Mouse (Mus musculus) gonadal fat pad, adult 2 months (tissue): Measurements from ENCODE around the gene Pigg. TPM values are rescaled to one million over a fixed set of nuclear protein-coding genes. Genes with fewer than 3 reads are reported as not detected.
"Not testable (repeated sequence)": the region's sequence is repeated elsewhere in the genome, so short reads cannot be mapped to it uniquely, and the experiment has no call there.

Experiments
- DNase-seq: peaks from one replicate; pipeline ENCODE4 v3.0.0-alpha.2; 2012; ENCODE audit warnings: low read depth
- polyA plus RNA-seq: library from polyadenylated mRNA; depleted of rRNA; stranded (reverse); fragments of >200 nt; gene quantifications from 2 replicates; pipeline ENCODE4 v1.2.3, GENCODE M21; 2012; rRNA removed

Pigg gene
- 14.1 and 14.7 TPM in 2 replicates for polyA plus RNA-seq

GRCm38 (mm10) chr5:108312224-108313064 lies at the start of gene Pigg:
Gene Pigg (plus strand): TSS chr5:108312609.
- peak; percentile 24 for DNase-seq

DNA sequence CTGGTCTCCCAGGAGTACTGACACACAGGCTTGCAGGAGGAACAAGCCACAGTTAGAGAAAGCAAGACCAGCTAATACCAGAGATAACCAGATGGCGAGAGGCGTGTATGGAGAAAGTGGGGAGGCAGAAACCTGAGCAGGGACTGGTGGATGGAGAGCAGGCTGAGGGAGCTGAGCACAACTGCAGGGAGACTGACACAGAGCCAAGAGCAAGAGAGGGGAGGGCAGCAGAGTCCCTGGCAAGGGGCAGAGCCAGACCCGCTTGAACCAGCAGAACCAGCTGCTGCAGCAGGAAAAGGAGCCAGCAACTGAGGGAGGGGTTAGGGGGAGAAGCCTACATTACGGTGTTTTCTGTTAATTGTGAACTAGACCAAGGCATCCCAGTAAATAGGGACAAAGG lies 49.7 kb upstream of the Pigg start:
- DNase-seq, result no peak

DNA sequence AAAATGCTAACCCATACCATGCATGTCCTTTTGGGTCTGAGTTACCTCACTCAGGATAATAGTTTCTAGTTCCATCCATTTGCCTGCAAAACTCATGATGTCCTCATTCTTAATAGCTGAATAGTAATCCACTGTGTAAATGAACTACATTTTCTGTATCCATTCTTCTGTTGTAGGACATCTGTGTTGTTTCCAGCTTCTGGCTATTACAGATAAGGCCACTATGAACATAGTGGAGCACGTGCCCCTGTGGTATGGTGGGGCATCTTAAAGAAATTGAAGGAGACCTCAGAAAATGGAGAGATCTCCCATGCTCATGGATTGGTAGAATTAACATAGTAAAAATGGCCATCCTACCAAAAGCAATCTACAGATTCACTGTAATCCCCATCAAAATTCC lies 48.6 kb upstream of the Pigg start:
- not testable (repeated sequence) for DNase-seq

GRCm38 (mm10) chr5:108266990-108267389 lies 45.4 kb upstream of the Pigg start:
- no peak for DNase-seq

GRCm38 (mm10) chr5:108268127-108269062 lies 44.0 kb upstream of the Pigg start, which contains the start of gene Dr1:
Gene Dr1 (plus strand): TSS chr5:108268897.
- DNase-seq, result no peak

- no peak for DNase-seq
Observed at GRCm38 (mm10) chr5:108269063-108269810, 43.2 kb upstream of the Pigg start.

DNA sequence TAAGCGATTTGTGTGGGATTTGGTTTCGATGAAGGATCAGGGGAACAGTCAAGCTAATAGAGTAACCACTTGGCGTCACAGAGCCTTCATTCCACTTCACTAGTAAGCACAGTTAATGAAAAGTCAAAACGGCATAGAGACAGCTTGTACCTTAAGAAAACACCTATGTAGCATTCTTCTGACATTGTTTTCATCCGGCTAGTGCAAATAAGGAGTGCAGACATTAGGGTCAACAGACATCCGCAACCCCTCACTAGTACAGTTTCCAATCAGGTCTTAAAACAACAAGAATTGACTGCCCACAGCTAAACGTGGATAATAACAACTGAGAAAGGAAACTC lies 42.6 kb upstream of the Pigg start:
- no peak for DNase-seq

GRCm38 (mm10) chr5:108270415-108270814 lies 42.0 kb upstream of the Pigg start:
- DNase-seq, result no peak

GRCm38 (mm10) chr5:108271345-108271744 lies 41.1 kb upstream of the Pigg start:
- DNase-seq, result not testable (repeated sequence)

DNA sequence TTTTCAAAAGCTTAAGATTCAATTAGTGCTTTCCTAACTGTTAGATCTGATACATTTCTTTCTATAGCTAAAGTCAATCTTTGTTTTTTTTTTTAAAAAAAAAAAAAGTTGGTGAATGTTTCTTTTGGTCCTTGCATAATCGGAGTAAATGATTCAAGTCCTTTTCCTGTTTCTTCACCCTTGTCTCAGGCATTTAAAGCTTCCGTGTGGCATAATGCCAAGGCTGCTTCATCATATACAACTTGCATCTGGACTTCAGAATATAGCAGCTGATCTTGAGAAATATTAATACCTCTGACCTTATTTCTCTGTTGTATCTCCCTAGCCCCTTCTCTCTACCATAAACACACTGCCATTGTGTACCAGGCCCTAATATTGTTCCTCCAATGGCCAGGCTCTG lies 25.5 kb upstream of the Pigg start:
- DNase-seq, result no peak

GRCm38 (mm10) chr5:108301567-108301966 lies 10.8 kb upstream of the Pigg start:
- DNase-seq, result no peak

DNA sequence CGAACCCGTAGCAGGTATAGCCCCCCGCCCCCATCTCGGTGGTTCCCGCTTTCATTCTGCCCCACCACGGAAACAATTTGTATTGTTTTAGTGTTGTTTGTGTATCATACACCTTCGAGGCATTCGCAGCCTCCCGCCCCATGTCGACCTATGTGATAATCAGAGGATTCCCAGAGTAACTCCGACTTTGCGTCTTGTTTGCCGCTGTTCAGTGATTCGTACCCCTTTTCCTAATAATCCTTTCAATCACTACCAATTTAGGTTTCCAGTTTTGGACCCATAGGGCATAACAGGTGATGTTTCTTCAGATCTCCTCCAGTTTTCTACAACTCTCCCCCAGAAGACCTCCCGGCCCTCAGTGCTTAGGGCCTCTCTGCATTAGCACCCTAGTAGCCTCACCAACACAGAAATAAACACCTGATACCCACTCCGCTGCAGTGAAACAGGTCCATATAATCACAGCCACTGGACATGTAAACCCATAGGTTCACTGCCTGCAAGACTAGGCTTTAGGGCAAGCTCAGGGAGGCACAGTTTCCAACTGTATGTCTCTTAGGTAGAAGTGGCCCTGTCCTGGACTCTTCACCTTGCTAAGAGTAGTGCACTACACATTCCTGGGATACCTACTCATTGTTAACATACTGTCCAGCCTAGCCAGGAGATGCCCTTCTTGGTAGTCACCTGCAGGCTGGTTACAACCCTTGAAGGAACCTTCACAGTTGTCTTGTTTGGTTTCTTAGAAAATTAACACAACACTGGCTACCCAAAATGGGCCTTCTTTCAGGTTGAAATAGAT lies 854 bp downstream of the Pigg start:
- DNase-seq, result no peak

GRCm38 (mm10) chr5:108331051-108331450 lies 18.6 kb downstream of the Pigg start:
- DNase-seq, result no peak

- DNase-seq, result no peak
Observed at GRCm38 (mm10) chr5:108337385-108337784, 25.0 kb downstream of the Pigg start.

DNA sequence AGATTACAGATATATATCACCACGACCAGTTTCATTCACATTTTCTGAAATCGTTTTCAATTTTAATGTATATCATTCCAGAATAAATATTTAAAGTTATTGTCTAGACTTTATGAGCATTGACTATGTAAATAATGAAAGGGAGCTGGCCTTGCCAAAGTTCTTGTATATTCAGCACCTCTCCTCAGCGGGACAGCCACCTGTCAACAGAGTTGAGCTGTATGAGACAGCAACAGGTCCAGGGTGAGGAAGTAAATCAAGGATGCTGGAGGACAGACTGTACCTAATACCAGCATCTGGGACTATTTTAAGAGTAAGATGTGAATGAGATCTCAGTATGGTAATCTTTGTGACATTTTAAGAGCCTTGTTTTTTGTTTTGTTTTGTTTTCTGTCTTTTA lies 25.6 kb downstream of the Pigg start:
- no peak for DNase-seq

- DNase-seq, result no peak
Observed at GRCm38 (mm10) chr5:108343680-108344170, 31.3 kb downstream of the Pigg start.

- no peak for DNase-seq
Observed at GRCm38 (mm10) chr5:108345313-108346071, 33.1 kb downstream of the Pigg start.

- no peak for DNase-seq
Observed at GRCm38 (mm10) chr5:108347843-108348242, 35.4 kb downstream of the Pigg start.

GRCm38 (mm10) chr5:108349511-108350148 lies 37.2 kb downstream of the Pigg start:
- DNase-seq, result no peak

DNA sequence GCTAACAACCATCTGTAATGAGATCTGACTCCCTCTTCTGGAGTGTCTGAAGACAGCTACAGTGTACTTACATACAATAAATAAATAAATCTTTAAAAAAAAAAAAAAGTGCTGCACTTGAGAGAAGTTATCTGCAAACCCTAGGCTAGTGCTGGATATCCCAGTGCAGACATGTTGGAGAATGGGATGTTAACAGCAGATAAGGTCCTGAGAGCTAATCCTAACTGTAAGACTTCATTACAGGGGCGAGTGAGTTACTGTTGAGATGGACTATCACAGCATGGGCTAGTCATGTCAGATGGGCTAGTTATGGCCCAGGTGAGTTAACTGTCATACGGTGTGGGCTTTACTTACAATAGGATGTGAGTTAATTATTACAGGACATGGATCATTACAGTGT lies 41.6 kb downstream of the Pigg start:
- no peak for DNase-seq
